Mouse (Mus musculus) neural tube, embryonic 14.5 days (tissue): ENCODE measurements at regions not wholly inside any gene's neighbourhood (a gene's known extent, or its start where the extent isn't known, plus 50 kb on each side); places are given as distances from the start of the nearest gene placed in this dataset.

Source experiments
- ATAC-seq: fragments of 200-750 bp; cut with Nextera tagmentation; 2 replicates; pipeline ENCODE4 v1.8.0; 2017; ENCODE audit warnings: low read depth, mild to moderate bottlenecking, moderate TSS enrichment, moderate library complexity
- H3K27ac ChIP-seq: fragments of 300-500 bp; sonication (generic); 2 replicates; pipeline ENCODE4 v1.5.1; 2014; ENCODE audit warnings: low read depth, mild to moderate bottlenecking, control low read depth, low read length, moderate library complexity, mixed read lengths
- H3K27me3 ChIP-seq: fragments of 300-500 bp; sonication (generic); 2 replicates; pipeline ENCODE4 v1.6.1; 2014; ENCODE audit warnings: low read length; ENCODE audit not compliant: control insufficient read depth, insufficient read depth
- H3K36me3 ChIP-seq: fragments of 300-500 bp; sonication (generic); 2 replicates; pipeline ENCODE4 v1.6.1; 2014; ENCODE audit warnings: low read length, mixed read lengths; ENCODE audit not compliant: control insufficient read depth, insufficient read depth
- H3K4me1 ChIP-seq: fragments of 300-500 bp; sonication (generic); 2 replicates; pipeline ENCODE4 v1.6.1; 2014; ENCODE audit warnings: low read length; ENCODE audit not compliant: control insufficient read depth, insufficient read depth
- H3K4me2 ChIP-seq: fragments of 300-500 bp; sonication (generic); 2 replicates; pipeline ENCODE4 v1.6.1; 2014; ENCODE audit warnings: mild to moderate bottlenecking, low read depth, low read length, control low read depth
- H3K4me3 ChIP-seq: fragments of 300-500 bp; sonication (generic); 2 replicates; pipeline ENCODE4 v1.5.1; 2014; ENCODE audit warnings: low read depth, low read length, control low read depth, mixed read lengths
- H3K9ac ChIP-seq: fragments of 300-500 bp; sonication (generic); replicated peaks from 2 replicates; pipeline ENCODE4 v1.6.1; 2014; ENCODE audit warnings: low read depth, mild to moderate bottlenecking, control low read depth, low read length, mixed read lengths
- H3K9me3 ChIP-seq: fragments of 300-500 bp; sonication (generic); 2 replicates; pipeline ENCODE4 v1.6.1; 2016; ENCODE audit warnings: low read length; ENCODE audit not compliant: control insufficient read depth
- WGBS: fragments of 180-500 bp; shearing (Covaris S2); extraction: QIAGEN DNeasy Blood & Tissue Kit; methylation state at CpG from one replicate; pipeline ENCODE4 v1.1.7; 2014; 5-methylcytosine and 5-hydroxymethylcytosine counted together

DNA sequence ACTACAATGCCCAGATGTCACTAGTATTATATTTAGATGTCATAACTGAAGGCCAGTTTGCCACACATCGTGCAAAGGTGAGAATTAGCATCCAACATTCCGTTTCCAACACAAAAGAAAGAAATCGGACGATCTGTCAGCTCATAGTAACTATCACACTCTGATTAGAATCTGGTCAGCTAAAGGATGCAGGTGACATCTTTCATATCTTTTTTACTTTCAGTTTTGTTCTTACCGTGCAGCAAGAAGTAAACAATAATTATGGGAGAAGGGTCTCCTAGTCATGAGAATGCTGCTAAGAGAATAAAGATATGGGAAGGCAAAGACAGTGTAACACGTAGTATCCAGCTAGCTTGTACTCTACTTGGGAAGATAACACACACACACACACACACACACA lies 62.7 kb upstream of the Nrip1 start:
- ATAC-seq: no peak
- H3K4me3 ChIP-seq: no peak overlapping the region
- H3K4me1 ChIP-seq: no peaks in the 10 kb centered on the region
- no peaks in the 10 kb centered on the region for H3K27me3 ChIP-seq
- no peak overlapping the region for H3K4me2 ChIP-seq
- no peaks in the 10 kb centered on the region for H3K9me3 ChIP-seq
- 91% methylated on average over 6 of the region's 6 CpGs for WGBS
- no peaks in the 10 kb centered on the region for H3K36me3 ChIP-seq
- H3K9ac ChIP-seq: no peak overlapping the region
- H3K27ac ChIP-seq: no peak overlapping the region

GRCm38 (mm10) chr16:76433076-76433825 lies 59.6 kb upstream of the Nrip1 start:
- Histone ChIP-seq H3K4me3 (no peak overlapping the region), H3K36me3 (no peaks in the 10 kb centered on the region), H3K27me3 (no peaks in the 10 kb centered on the region), H3K4me1 (no peaks in the 10 kb centered on the region), H3K9me3 (no peaks in the 10 kb centered on the region), H3K27ac (no peak overlapping the region), H3K4me2 (no peak overlapping the region), H3K9ac (no peak overlapping the region)
- no peak for ATAC-seq
- 88% methylated on average over 24 of the region's 24 CpGs for WGBS

DNA sequence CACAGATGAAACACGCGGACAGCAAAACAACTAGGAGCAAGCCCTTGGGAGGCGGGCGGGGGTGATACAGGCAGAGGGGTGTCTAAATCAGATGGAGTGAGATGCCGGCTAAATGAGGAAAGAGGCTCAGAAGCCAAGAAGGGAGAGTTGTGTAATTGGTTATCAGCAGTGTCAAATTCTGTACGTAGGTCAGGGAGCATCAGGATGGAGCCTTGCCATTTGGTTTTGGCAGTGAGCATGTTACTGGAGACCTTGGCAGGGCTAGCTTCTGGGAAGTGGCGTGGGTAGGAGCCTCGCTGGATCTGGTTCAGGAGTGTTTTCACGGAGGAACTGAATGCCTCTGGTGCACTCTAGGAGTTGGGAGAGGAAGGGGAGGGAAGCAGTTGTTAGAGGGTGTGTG lies 58.7 kb upstream of the Nrip1 start:
- Histone ChIP-seq H3K9me3 (no peaks in the 10 kb centered on the region), H3K4me3 (no peak overlapping the region), H3K4me2 (no peak overlapping the region), H3K27me3 (no peaks in the 10 kb centered on the region), H3K9ac (no peak overlapping the region), H3K36me3 (no peaks in the 10 kb centered on the region), H3K27ac (no peak overlapping the region), H3K4me1 (no peaks in the 10 kb centered on the region)
- no peak for ATAC-seq
- 85% methylated on average over 9 of the region's 9 CpGs for WGBS

- no peak for ATAC-seq
- Histone ChIP-seq H3K27ac (no peak overlapping the region), H3K9me3 (no peaks in the 10 kb centered on the region), H3K36me3 (no peaks in the 10 kb centered on the region), H3K4me2 (no peak overlapping the region), H3K9ac (no peak overlapping the region), H3K4me1 (no peaks in the 10 kb centered on the region), H3K27me3 (no peaks in the 10 kb centered on the region), H3K4me3 (no peak overlapping the region)
- 95% methylated on average over 3 of the region's 3 CpGs for WGBS
Measured at GRCm38 (mm10) chr16:76429156-76429555, 55.5 kb upstream of the Nrip1 start.

DNA sequence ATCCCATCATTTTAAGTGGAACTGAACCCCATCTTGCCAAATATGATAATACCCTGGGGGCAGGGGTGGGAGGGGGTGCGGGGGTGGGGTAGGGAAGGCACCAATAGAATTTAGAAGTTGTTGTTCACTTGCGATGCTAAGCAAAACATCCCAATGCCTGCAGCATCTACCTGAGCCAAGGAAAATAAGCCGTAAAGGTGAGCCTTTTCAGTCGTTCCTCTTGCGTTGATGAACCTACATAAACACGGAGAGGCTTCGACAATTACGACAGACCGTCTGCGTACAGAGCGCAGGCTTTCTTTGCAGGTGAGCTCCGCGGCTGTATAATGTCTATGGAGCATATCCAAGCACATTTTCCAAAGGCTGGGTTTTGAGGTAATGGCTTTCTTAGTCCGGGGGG lies 50.3 kb upstream of the Nrip1 start:
- Histone ChIP-seq H3K27ac (no peak overlapping the region), H3K27me3 (no peaks in the 10 kb centered on the region), H3K4me2 (no peak overlapping the region), H3K9me3 (no peaks in the 10 kb centered on the region), H3K4me1 (no peaks in the 10 kb centered on the region), H3K4me3 (no peak overlapping the region), H3K36me3 (no peaks in the 10 kb centered on the region), H3K9ac (no peak overlapping the region)
- WGBS: 73% methylated on average over 14 of the region's 14 CpGs
- ATAC-seq: no peak
